Mouse (Mus musculus) macrophage (primary cell): ENCODE measurements around the gene Gtdc1. TPM values are rescaled to one million over a fixed set of nuclear protein-coding genes. Genes with fewer than 3 reads are reported as not detected.
"Not testable (repeated sequence)": the region's sequence is repeated elsewhere in the genome, so short reads cannot be mapped to it uniquely, and the experiment has no call there.

ENCODE experiments used
- H3K27ac ChIP-seq: fragments of 350-480 bp; formaldehyde crosslinking; 2 replicates; pipeline ENCODE4 v1.9.0; 2021
- H3K36me3 ChIP-seq: fragments of 350-480 bp; formaldehyde crosslinking; 2 replicates; pipeline ENCODE4 v1.9.0; 2021; ENCODE audit errors: inconsistent target
- H3K4me3 ChIP-seq: fragments of 350-480 bp; formaldehyde crosslinking; 2 replicates; pipeline ENCODE4 v1.9.0; 2021; ENCODE audit errors: inconsistent target
- H3K79me2 ChIP-seq: fragments of 350-480 bp; formaldehyde crosslinking; 2 replicates; pipeline ENCODE4 v1.9.0; 2021; ENCODE audit errors: inconsistent target
- WGBS: methylation state at CpG from one replicate; pipeline ENCODE4 v1.1.7; 2026; ENCODE audit warnings: inconsistent platforms; ENCODE audit not compliant: missing documents; 5-methylcytosine and 5-hydroxymethylcytosine counted together
- polyA plus RNA-seq: library from polyadenylated mRNA; stranded (reverse); fragments of 250-400 nt; gene quantifications from 3 replicates; pipeline ENCODE4 v1.2.4, GENCODE M21; 2018; ENCODE audit warnings: inconsistent platforms

Gtdc1 gene
- polyA plus RNA-seq, 1 experiment from 2014 or later: 28.8 TPM

DNA sequence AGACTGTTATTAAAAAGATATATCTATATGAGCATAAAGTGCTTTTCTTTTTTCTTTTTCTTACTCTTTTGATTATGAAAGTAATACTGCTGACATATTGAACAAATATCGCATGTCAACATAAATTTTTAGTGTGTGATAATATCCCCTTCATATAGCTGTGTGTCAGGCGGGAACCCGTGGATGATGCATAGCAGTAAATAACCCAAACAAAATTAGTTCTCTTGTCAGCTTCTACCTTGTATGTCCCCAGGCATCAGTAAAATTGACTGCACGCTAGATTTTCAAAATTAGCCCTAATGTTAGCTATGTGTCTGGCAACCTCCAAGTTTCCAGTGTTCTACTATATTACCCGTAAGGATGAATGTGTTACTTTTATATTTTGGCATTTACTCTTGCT, 294.4 kb downstream of the Gtdc1 start:
- 98% methylated on average over 5 of the region's 5 CpGs for WGBS
- no peaks in the 10 kb centered on the region for H3K36me3 ChIP-seq

DNA sequence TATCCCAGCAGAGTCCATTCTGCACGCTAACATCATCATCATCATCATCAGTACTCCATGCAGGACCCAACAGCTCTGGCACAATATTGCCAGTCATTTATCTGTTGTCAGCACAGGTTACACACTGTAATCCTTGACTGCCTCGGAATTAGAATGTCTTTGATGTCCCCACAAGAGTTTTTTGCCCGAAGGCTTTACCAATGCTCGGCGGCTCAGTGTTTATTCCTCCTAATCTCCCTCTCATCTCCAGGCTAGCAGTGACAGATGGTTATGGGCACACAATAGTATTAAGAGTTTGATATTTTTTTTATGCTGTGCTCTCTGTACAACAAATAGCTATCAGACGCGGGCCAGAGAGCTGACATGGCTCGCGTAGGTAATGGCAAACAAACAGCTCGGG, 294.9 kb downstream of the Gtdc1 start:
- no peaks in the 10 kb centered on the region for H3K79me2 ChIP-seq
- H3K27ac ChIP-seq: no peak overlapping the region
- no peak overlapping the region for H3K4me3 ChIP-seq
- 96% methylated on average over 10 of the region's 10 CpGs for WGBS
- H3K36me3 ChIP-seq: no peaks in the 10 kb centered on the region

More for the DNA sequence above, 294.4 kb downstream of the Gtdc1 start:
- Histone ChIP-seq H3K79me2 (no peaks in the 10 kb centered on the region), H3K4me3 (no peak overlapping the region), H3K27ac (no peak overlapping the region)

DNA sequence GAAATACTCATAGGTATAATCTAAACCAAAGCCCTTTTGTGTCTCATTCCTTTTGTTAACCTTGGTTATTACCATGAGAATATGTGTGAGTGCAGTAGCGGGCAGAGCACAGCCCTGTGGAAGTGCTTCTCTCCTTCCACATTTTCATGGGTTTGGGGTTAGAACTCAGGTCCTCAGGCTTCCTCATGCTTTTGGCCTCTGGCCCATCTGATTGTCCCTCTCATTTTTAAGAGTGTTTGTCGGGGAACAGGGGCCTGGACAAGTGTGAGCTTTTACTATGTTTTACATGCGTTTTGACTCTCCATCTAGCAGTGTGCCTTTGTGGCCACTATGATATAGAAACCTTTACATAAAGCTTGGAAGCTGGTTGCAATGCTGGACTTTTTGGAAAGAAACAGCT, 296.4 kb downstream of the Gtdc1 start:
- no peak overlapping the region for H3K4me3 ChIP-seq
- no peaks in the 10 kb centered on the region for H3K79me2 ChIP-seq
- H3K27ac ChIP-seq: no peak overlapping the region
- H3K36me3 ChIP-seq: no peaks in the 10 kb centered on the region
- 67% methylated on average over 3 of the region's 3 CpGs for WGBS

DNA sequence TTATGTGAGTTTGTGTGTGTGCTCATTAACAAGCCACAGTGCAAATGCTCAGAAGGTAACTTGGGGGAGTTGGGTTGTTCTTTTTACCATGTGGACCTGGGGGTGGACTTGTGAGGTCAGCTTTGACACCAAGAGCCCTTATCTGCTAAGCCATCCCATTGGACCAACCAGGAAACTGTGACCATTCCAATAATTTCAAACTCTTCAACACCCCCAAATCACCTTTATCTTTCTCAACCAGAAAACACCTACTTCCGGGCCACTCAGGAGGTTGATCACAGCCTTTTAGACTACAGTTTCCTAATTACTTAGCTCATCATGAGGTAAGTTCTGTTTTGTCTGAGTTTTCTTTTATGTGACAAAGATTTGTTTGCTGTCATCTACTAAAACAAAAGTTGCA, 298.7 kb downstream of the Gtdc1 start:
- Histone ChIP-seq H3K79me2 (no peaks in the 10 kb centered on the region), H3K4me3 (no peak overlapping the region), H3K27ac (no peak overlapping the region), H3K36me3 (no peaks in the 10 kb centered on the region)
- WGBS: 82% methylated on average over 1 of the region's 1 CpGs

DNA sequence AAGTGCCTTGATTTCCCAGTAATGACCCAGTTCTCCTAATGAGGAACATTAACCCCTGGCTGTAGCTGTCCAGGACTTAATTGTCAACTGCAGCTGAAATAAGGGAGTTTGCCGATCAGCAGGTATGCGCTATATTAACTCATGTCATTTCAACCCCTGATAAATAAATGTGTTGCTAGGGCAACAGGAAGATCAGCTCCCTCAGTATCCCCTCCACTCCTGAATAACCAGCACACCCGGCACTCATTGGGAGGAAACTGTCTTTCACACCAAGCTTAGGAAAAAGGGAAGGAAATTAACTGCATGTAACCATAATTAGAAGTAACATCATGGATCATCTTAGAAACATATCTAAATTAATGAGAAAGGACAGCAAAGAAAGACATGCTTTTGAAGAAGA, 302.3 kb downstream of the Gtdc1 start:
- H3K27ac ChIP-seq: no peak overlapping the region
- WGBS: 78% methylated on average over 3 of the region's 3 CpGs
- no peak overlapping the region for H3K4me3 ChIP-seq
- no peaks in the 10 kb centered on the region for H3K79me2 ChIP-seq
- no peaks in the 10 kb centered on the region for H3K36me3 ChIP-seq

DNA sequence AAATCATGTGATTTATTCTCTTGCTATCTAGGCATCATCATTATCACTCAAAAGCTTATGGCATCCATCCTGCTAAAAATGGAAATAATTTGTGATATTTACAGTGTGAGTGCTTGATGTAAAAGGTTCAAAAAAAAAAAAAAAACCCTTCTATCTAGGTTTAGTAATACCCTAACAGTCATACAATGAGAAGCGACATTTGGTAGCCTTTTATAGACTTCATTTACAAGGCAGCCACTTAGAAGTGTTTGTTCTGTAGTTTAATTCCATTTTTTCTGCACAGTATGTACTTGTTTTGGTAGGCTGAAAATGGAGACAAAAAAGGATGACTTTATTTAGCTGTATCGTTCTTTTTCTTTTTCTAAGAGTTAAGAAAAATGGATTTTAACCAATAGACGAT, 305.0 kb downstream of the Gtdc1 start:
- WGBS: 97% methylated on average over 3 of the region's 3 CpGs
- H3K79me2 ChIP-seq: no peaks in the 10 kb centered on the region
- no peak overlapping the region for H3K4me3 ChIP-seq

DNA sequence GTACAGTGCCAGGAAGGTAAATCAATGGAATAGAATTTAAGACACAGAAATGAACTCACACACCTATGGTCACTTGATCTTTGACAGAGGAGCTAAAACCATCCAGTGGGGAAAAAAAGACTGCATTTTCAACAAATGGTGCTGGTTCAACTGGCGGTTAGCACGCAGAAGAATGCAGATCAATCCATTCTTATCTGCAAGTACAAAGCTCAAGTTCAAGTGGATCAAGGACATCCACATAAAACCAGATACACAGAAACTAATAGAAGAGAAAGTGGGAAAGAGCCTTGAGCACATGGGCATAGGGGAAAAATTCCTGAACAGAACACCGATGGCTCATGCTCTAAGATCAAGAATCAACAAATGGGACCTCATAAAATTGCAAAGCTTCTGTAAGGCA, 327.8 kb downstream of the Gtdc1 start:
- WGBS: 100% methylated on average over 2 of the region's 3 CpGs
- not testable (repeated sequence) for H3K36me3 ChIP-seq, H3K4me3 ChIP-seq, H3K27ac ChIP-seq, H3K79me2 ChIP-seq

More for the DNA sequence above, 305.0 kb downstream of the Gtdc1 start:
- Histone ChIP-seq H3K27ac (no peak overlapping the region), H3K36me3 (no peaks in the 10 kb centered on the region)

DNA sequence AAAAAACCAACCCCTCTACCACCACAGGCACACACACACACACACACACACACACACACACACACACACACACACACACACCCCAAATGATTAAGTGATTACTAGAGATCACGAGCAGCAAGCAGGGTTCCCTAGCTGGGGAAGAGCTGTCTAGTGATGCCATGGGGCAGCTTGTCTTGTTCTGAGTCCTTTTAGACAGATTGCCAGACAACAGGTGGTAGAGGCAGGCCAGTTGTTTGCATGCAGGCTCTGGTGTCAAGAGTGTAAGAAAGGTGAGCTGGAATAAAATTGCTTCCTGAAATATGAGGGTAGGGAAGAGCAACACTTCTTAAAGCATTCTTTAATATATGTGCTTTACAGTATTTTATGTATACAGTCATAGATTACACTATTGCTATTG, 333.2 kb downstream of the Gtdc1 start:
- 71% methylated on average over 1 of the region's 1 CpGs for WGBS
- Histone ChIP-seq H3K36me3 (no peaks in the 10 kb centered on the region), H3K79me2 (no peaks in the 10 kb centered on the region), H3K4me3 (no peak overlapping the region), H3K27ac (no peak overlapping the region)

DNA sequence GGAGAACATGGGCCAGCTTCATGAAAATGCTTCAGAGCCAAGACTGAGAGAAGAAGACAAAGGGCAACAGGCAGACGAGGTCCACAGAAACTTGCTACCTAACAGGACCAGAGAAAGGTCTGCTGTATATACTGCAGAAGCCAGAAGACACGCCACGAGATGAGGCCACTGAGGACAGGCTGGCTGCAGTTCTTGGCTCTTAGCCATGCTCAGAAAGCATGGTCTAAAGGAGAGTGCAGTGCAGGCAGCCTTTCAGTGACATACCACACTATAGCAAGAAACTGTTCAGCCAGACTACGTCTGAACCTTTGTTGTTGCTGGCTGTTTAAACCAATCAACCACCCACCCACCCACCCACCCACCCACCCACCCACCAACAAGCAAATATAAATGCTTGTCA, 336.6 kb downstream of the Gtdc1 start:
- Histone ChIP-seq H3K27ac (no peak overlapping the region), H3K4me3 (no peak overlapping the region), H3K36me3 (no peaks in the 10 kb centered on the region), H3K79me2 (no peaks in the 10 kb centered on the region)
- WGBS: 95% methylated on average over 3 of the region's 4 CpGs

DNA sequence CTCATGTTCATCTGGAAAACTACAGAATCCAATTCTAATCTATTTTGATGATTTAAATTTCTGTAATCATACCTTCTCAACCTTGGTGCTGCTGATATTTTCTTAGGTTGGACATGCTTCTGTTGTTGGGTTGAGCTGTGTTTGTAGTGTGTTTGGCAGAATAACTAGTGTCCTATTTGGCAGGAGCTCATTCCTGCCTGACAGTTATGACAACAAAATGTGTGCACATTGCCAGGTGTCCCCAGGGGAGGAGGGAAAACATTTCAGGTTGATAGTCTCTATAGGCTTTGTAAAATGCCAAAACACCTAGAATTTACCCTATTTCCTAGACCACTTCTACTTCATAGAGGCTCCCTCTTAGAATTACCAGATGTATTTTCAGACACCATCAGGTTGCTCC, 343.4 kb downstream of the Gtdc1 start:
- Histone ChIP-seq H3K79me2 (no peaks in the 10 kb centered on the region), H3K36me3 (no peaks in the 10 kb centered on the region), H3K4me3 (no peak overlapping the region), H3K27ac (no peak overlapping the region)

DNA sequence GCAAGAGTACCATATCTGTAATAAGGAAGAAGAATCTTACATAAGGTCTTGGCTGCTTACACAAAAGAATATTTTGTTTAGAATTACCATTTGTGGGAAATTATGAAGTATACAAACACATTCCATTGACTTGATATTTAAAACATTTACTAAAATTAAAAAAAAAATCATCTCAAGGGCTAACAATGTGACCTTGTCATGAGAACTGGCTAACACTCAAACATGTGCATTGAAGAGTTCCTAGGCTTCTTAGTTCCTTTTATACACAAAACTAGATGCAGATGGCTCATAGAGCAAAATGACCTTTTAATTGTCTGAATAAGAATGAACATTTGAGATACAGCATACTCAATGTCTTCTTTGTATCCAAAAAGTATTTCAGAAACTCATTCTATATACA, 344.0 kb downstream of the Gtdc1 start:
- H3K4me3 ChIP-seq: no peak overlapping the region
- no peaks in the 10 kb centered on the region for H3K79me2 ChIP-seq
- no peak overlapping the region for H3K27ac ChIP-seq
- no peaks in the 10 kb centered on the region for H3K36me3 ChIP-seq

DNA sequence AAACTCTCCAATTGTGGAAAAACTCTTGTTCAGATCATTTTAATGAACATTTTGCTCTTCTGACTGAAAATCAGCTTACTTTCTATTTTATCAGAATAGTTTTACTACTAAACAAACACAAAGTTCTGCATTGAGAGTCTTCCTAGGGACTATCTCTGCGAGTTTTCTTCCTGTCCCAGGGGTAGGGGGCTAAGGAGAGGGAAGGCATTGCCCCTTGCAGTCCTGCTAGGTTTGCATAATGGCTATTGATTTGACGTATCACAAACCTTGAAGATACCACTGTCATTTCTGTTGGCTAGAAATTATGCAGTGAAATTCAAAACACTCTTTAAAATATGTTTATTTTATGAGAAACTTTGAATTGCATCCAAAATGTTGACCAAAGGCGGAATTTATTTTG, 355.6 kb downstream of the Gtdc1 start:
- no peaks in the 10 kb centered on the region for H3K36me3 ChIP-seq
- H3K27ac ChIP-seq: no peak overlapping the region
- H3K4me3 ChIP-seq: no peak overlapping the region
- no peaks in the 10 kb centered on the region for H3K79me2 ChIP-seq
- WGBS: 100% methylated on average over 2 of the region's 3 CpGs

DNA sequence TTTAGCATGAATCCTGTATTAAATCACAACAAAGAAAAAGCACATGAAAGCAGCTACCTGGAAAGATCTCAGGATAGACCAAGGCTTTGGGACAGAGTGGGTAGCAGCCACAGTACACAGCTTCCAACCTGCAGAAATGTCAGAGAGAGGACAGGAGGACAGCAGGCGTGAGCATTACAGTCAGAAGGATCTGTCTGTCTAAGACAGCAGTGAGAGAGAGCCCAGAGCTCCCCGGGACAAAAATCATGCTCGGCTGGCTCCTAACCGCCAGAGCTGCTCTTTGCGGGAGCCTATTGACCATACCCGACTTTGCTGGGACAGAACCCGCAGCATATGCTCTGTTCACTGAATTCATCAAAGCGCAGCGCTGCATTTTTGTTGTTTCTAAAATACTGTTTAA, 356.3 kb downstream of the Gtdc1 start:
- WGBS: 90% methylated on average over 9 of the region's 9 CpGs

DNA sequence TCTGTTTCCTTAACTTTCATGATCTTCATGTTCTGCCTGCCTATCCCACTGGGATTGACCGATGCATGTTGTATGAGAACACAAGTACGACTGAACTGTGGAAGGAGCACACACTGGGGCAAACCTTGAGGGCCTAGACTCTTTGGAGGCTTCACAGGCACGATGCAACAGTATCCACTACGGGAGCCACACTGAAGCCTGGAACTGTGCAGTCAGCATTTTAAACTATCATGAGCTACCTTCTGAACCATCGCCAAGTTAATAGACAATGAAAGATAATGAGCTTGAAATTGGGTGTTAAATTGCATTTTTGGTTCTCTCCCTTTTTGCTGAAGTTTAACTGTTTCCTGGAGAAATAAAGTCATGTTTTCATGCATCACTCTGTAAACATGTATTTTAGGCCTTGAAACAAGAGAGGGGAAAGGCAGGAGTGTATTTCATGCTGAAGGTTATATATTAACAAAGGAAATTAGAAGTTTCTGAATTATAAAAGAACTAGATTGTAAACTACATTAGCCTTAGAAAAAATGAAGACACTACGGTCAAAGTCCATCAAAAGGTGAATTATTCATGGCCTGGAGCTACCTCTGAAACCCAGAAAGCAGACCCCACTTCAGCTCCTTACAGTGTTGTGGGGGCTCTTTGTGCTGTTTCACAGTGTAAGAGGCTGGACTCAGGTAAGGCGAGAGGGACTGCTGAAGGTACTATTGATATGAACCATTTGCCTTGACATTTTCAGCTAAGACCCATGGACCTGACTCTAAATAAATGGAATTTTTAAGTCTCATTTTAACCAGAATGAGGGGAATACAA, 358.1 kb downstream of the Gtdc1 start:
- Histone ChIP-seq H3K4me3 (no peak overlapping the region), H3K27ac (no peak overlapping the region), H3K36me3 (no peaks in the 10 kb centered on the region), H3K79me2 (no peaks in the 10 kb centered on the region)
- 98% methylated on average over 7 of the region's 7 CpGs for WGBS

More for the DNA sequence above, 356.3 kb downstream of the Gtdc1 start:
- Histone ChIP-seq H3K27ac (no peak overlapping the region), H3K79me2 (no peaks in the 10 kb centered on the region), H3K36me3 (no peaks in the 10 kb centered on the region), H3K4me3 (no peak overlapping the region)

DNA sequence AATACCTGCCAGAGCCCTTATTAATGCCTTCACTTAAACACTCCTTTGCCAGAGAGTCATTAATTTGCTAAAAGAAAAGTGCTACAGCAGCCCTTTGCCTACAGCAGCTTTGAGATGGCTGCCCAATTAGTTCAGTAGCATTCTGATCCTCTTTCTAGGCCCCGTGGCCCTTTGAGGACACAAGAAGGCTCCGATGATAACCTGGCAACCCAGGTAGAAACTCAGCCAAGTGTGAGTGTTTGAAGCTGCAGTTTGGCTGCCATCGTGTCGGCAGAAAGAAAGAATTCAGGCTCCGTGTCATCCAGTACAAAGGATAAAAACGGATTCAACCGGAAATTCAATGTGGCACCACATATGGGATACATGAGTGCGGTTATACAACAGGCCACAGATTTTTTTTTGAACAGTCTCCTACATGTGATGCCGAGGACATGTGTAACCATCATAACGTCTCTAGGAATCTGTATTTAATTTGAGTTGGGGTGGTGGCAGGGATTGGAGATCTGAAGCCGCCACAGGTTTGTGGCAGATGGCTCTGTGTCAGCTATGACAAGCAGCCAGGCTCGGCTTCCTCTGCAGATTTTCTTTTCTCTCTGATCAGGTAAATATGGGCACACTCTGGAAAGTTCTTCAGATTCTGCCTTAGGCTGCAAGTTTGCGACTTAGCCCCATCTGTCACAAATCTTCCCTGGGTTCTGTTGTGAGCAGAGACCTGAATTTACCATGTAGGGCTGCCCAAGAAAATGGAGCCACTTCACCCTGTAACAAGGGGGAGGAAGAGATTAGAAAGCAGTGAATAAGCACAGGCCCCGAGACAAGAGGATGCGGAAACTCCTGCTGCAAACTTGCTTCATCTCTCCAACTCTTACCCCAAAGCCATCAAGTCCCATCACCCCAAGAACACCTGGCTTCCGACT, 362.4 kb downstream of the Gtdc1 start:
- WGBS: 94% methylated on average over 16 of the region's 16 CpGs
- H3K4me3 ChIP-seq: no peak overlapping the region
- H3K36me3 ChIP-seq: no peaks in the 10 kb centered on the region
- no peak overlapping the region for H3K27ac ChIP-seq
- H3K79me2 ChIP-seq: no peaks in the 10 kb centered on the region
